Mouse (Mus musculus) kidney, adult 9 months (tissue): ENCODE measurements around the gene Gm20903.
"Not testable (repeated sequence)": the region's sequence is repeated elsewhere in the genome, so short reads cannot be mapped to it uniquely, and the experiment has no call there.

Source experiments
- DNase-seq: peaks from one replicate; pipeline ENCODE4 v3.0.0; 2022

The Gm20903 gene

GRCm38 (mm10) chrY:73669015-73669414, at the start of gene Gm20903:
Gene Gm20903 (plus strand): TSS chrY:73669315.
- DNase-seq, result not testable (repeated sequence)
